Mouse (Mus musculus): ENCODE data around the gene Cdyl2. TPM values are rescaled to one million over a fixed set of nuclear protein-coding genes. Genes with fewer than 3 reads are reported as not detected.

Gene Cdyl2
- polyA plus RNA-seq, 1 experiment from 2014 or later, result 2.6 TPM

DNA sequence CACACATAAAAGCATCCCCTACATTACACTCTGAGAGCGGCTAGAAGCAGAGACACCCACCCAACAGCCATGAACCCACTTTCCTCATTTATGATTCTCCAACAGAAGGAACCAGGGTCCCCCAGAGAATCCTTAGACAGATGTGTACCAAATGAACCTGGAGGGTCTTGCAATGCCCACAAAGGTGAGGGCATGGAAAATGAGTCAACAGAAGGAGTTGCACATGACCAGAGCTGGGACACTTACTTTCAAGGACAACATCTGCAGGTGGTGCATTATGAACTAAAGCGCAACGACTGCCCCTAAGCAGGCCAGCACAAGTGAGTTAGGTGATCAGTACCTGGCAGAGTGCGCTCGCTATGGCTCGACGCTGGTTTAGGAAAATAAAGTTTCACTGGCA is 95.6 kb downstream of the Cdyl2 start:
- WGBS (ENCODE audit: insufficient replicate concordance), result 81% methylated on average over 7 of the region's 7 CpGs
- ATAC-seq (ENCODE audit: low read depth), result no peak
- H3K27ac ChIP-seq, result no peak overlapping the region
- no peak for DNase-seq
- H3K9me3 ChIP-seq (replicated peaks), result no peaks in the 10 kb centered on the region
- H3K9ac ChIP-seq, result no peak overlapping the region
- no peaks in the 10 kb centered on the region for H3K4me1 ChIP-seq (replicated peaks)
- H3K27me3 ChIP-seq, result no peaks in the 10 kb centered on the region
- H3K4me2 ChIP-seq, result no peak overlapping the region
- H3K36me3 ChIP-seq, result no peaks in the 10 kb centered on the region
- no peak overlapping the region for H3K4me3 ChIP-seq (replicated peaks)

DNA sequence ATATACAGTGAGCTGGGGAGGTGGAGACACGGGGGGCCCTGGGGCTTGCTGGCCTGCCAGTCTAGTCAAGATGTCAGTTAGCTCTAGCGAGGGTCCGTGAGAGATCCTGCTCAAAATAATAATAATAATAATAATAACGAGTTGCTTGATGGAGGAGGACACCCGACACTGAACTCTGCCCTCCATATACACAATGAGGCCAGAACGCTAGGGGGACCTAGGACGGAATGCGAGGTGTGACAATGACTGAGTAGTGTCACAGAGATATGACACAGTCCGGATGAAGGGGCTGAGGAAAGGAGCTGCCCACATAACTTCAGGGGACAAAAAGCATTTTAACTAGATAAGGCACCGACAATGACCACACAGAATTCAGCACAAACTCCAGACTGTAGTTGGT is 96.4 kb downstream of the Cdyl2 start:
- H3K27me3 ChIP-seq, result no peaks in the 10 kb centered on the region
- no peaks in the 10 kb centered on the region for H3K36me3 ChIP-seq
- no peak overlapping the region for H3K27ac ChIP-seq
- ATAC-seq (ENCODE audit: low read depth) (no peak), DNase-seq (no peak)
- H3K4me3 ChIP-seq (replicated peaks), result no peak overlapping the region
- H3K4me2 ChIP-seq, result no peak overlapping the region
- H3K9me3 ChIP-seq (replicated peaks), result no peaks in the 10 kb centered on the region
- H3K4me1 ChIP-seq (replicated peaks), result no peaks in the 10 kb centered on the region
- H3K9ac ChIP-seq, result no peak overlapping the region
- WGBS (ENCODE audit: insufficient replicate concordance), result 58% methylated on average over 10 of the region's 10 CpGs

GRCm38 (mm10) chr8:116635972-116636371 is 96.8 kb downstream of the Cdyl2 start:
- Histone ChIP-seq H3K4me1 (replicated peaks) (no peaks in the 10 kb centered on the region), H3K27ac (no peak overlapping the region)
- ATAC-seq (ENCODE audit: low read depth), result no peak

DNA sequence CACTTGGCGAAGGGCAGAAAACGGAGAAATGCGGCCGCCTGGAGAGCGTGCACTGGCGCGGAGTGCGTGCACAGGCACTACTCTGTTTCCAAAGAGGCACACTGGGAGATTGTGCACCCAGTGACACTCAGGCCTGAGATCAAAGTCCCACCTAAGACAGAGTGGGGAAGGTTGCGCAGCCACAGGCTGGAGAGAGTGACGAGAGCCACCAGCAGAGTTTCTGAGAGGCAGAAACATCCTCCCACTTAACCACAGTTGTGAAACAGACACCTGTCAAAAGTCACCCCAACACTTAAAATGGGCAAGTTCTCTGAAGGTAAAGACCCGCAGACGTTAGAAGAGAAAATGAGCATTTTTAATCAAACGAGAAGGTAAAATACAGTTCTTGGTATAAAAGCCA is 97.5 kb downstream of the Cdyl2 start:
- Histone ChIP-seq H3K9me3 (replicated peaks) (0 out of 2 replicates have a peak, but pooled peaks cover 1% of the 10 kb centered on the region), H3K9ac (no peak overlapping the region), H3K36me3 (no peaks in the 10 kb centered on the region), H3K27me3 (no peaks in the 10 kb centered on the region), H3K4me1 (replicated peaks) (peaks cover under 1% of the 10 kb centered on the region; the same call in 1 of the 2 replicates), H3K27ac (no peak overlapping the region), H3K4me3 (replicated peaks) (no peak overlapping the region), H3K4me2 (no peak overlapping the region)
- WGBS (ENCODE audit: insufficient replicate concordance), result 74% methylated on average over 13 of the region's 13 CpGs
- ATAC-seq (ENCODE audit: low read depth), result no peak; the same call in 1 of the 2 replicates
- no peak for DNase-seq

More at GRCm38 (mm10) chr8:116635972-116636371, 96.8 kb downstream of the Cdyl2 start:
- no peak for DNase-seq
- Histone ChIP-seq H3K36me3 (no peaks in the 10 kb centered on the region), H3K9ac (no peak overlapping the region), H3K4me3 (replicated peaks) (no peak overlapping the region), H3K27me3 (no peaks in the 10 kb centered on the region), H3K4me2 (no peak overlapping the region), H3K9me3 (replicated peaks) (no peaks in the 10 kb centered on the region)
- WGBS (ENCODE audit: insufficient replicate concordance), result 57% methylated on average over 8 of the region's 8 CpGs

- H3K36me3 ChIP-seq, result no peaks in the 10 kb centered on the region
- 0 out of 2 replicates have a peak, but pooled peaks cover 4% of the 10 kb centered on the region for H3K9me3 ChIP-seq (replicated peaks)
- no peak overlapping the region for H3K4me3 ChIP-seq (replicated peaks)
- H3K4me1 ChIP-seq (replicated peaks), result peaks cover 4% of the 10 kb centered on the region; the same call in 1 of the 2 replicates
- no peak overlapping the region for H3K9ac ChIP-seq
- 79% methylated on average over 4 of the region's 4 CpGs for WGBS (ENCODE audit: insufficient replicate concordance)
- no peak overlapping the region for H3K4me2 ChIP-seq
- no peak overlapping the region for H3K27ac ChIP-seq
- ATAC-seq (ENCODE audit: low read depth), result no peak
- no peak for DNase-seq
- no peaks in the 10 kb centered on the region for H3K27me3 ChIP-seq
These were observed 98.4 kb downstream of the Cdyl2 start for GRCm38 (mm10) chr8:116634436-116634835.

GRCm38 (mm10) chr8:116633470-116634150 is 99.2 kb downstream of the Cdyl2 start:
- DNase-seq, result no peak
- no peaks in the 10 kb centered on the region for H3K27me3 ChIP-seq
- H3K36me3 ChIP-seq, result no peaks in the 10 kb centered on the region
- no peak overlapping the region for H3K27ac ChIP-seq
- WGBS (ENCODE audit: insufficient replicate concordance), result 56% methylated on average over 10 of the region's 10 CpGs
- 0 out of 2 replicates have a peak, but pooled peaks cover 4% of the 10 kb centered on the region for H3K9me3 ChIP-seq (replicated peaks)
- no peak for ATAC-seq (ENCODE audit: low read depth)
- H3K9ac ChIP-seq, result no peak overlapping the region
- no peak overlapping the region for H3K4me2 ChIP-seq
- H3K4me1 ChIP-seq (replicated peaks), result peaks cover 4% of the 10 kb centered on the region; the same call in 1 of the 2 replicates
- H3K4me3 ChIP-seq (replicated peaks), result no peak overlapping the region

DNA sequence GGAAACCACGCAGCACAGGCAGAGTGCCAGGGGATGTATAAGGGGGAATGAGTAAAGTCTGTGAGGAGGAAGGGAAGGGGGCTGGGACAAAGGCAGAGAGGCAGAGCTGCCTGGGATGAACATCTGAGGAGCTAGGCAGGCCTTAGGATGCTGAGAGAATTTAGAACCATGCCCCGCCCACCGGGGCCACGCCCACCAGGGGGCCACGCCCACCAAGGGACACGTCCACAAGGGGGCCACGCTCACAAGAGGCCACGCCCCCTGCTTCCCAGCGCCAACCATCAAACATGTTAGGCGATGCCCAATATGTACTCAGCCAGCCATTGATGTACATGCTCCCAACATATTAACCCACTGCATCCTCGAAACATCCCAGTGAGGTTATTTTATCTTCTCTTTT is 102.7 kb downstream of the Cdyl2 start:
- 0 out of 2 replicates have a peak, but pooled peaks cover 4% of the 10 kb centered on the region for H3K9me3 ChIP-seq (replicated peaks)
- H3K9ac ChIP-seq, result no peak overlapping the region
- no peak overlapping the region for H3K4me3 ChIP-seq (replicated peaks)
- no peaks in the 10 kb centered on the region for H3K27me3 ChIP-seq
- ATAC-seq (ENCODE audit: low read depth) (no peak), DNase-seq (peak; percentile 9)
- no peaks in the 10 kb centered on the region for H3K36me3 ChIP-seq
- no peak overlapping the region for H3K4me2 ChIP-seq
- 30% methylated on average over 11 of the region's 11 CpGs for WGBS (ENCODE audit: insufficient replicate concordance)
- H3K4me1 ChIP-seq (replicated peaks), result peaks cover 4% of the 10 kb centered on the region; the same call in 1 of the 2 replicates
- no peak overlapping the region for H3K27ac ChIP-seq

DNA sequence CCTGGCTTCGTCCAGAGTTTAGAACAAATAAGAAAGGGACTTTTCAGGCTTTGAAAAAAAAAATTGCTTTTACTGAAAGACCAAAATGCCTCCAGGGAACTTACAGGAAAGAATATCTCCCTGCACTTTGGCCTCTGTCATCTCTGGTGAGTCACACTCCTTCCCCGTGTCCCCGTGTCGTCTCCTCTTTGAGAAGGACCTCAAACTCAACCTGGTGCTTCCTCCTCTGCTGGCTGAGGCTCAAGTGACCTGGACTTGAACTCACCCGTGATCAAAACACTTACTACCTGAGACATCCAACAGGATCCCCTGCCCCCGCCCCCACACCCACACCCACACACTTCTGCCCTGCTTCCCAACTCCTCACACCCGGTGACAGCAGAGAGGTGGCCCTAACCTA is 103.8 kb downstream of the Cdyl2 start:
- H3K9me3 ChIP-seq (replicated peaks), result 0 out of 2 replicates have a peak, but pooled peaks cover 4% of the 10 kb centered on the region
- no peak overlapping the region for H3K9ac ChIP-seq
- no peak overlapping the region for H3K27ac ChIP-seq
- no peak overlapping the region for H3K4me3 ChIP-seq (replicated peaks)
- ATAC-seq (ENCODE audit: low read depth), result no peak
- H3K4me2 ChIP-seq, result no peak overlapping the region
- H3K27me3 ChIP-seq, result no peaks in the 10 kb centered on the region
- peaks cover 4% of the 10 kb centered on the region; the same call in 1 of the 2 replicates for H3K4me1 ChIP-seq (replicated peaks)
- DNase-seq, result no peak
- 53% methylated on average over 7 of the region's 7 CpGs for WGBS (ENCODE audit: insufficient replicate concordance)
- H3K36me3 ChIP-seq, result no peaks in the 10 kb centered on the region

DNA sequence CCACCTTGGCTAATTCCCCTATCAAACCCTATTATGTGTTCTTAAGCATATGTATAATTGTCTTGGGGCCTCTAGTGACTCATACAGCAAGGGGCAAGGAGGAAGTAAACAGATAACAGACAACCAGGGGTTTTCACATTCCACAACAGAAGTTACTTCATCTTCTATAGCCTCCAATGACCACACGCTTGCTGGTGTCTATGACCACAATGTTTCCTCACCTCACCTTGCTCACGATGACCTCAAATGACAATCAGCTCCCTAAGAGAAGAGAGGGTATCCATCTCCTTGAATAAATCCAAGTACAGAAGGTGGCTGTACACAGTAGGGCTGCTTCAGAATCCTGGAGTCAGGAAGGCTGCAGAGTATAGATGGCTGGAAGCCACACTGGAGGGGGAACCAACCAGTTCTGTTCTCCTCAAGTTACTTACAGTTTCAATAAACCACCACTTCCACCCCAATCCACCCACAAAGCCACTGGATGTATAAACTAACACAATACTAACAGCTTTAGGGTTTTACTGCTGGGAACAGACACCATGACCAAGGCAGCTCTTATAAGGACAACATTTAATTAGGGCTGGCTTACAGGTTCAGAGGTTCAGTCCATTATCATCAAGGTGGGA is 104.8 kb downstream of the Cdyl2 start:
- H3K36me3 ChIP-seq, result no peaks in the 10 kb centered on the region

GRCm38 (mm10) chr8:116623591-116623990 is 109.2 kb downstream of the Cdyl2 start:
- WGBS (ENCODE audit: insufficient replicate concordance), result 83% methylated on average over 11 of the region's 11 CpGs
- H3K4me1 ChIP-seq (replicated peaks), result peaks cover 12% of the 10 kb centered on the region
- DNase-seq (no peak), ATAC-seq (ENCODE audit: low read depth) (no peak)
- no peak overlapping the region for H3K9ac ChIP-seq
- no peak overlapping the region for H3K4me3 ChIP-seq (replicated peaks)
- no peak overlapping the region for H3K27ac ChIP-seq
- no peaks in the 10 kb centered on the region for H3K27me3 ChIP-seq
- no peak overlapping the region for H3K4me2 ChIP-seq
- no peaks in the 10 kb centered on the region for H3K36me3 ChIP-seq
- H3K9me3 ChIP-seq (replicated peaks), result no peaks in the 10 kb centered on the region

More for the DNA sequence above, 104.8 kb downstream of the Cdyl2 start:
- Histone ChIP-seq H3K9me3 (replicated peaks) (0 out of 2 replicates have a peak, but pooled peaks cover 4% of the 10 kb centered on the region), H3K4me1 (replicated peaks) (peaks cover 4% of the 10 kb centered on the region; the same call in 1 of the 2 replicates), H3K9ac (no peak overlapping the region), H3K4me2 (no peak overlapping the region), H3K4me3 (replicated peaks) (no peak overlapping the region), H3K27ac (no peak overlapping the region), H3K27me3 (no peaks in the 10 kb centered on the region)
- ATAC-seq (ENCODE audit: low read depth) (no peak), DNase-seq (no peak)
- WGBS (ENCODE audit: insufficient replicate concordance), result 40% methylated on average over 2 of the region's 2 CpGs

GRCm38 (mm10) chr8:116622326-116622725 is 110.5 kb downstream of the Cdyl2 start:
- ATAC-seq (ENCODE audit: low read depth), result peak; percentile 81
- WGBS (ENCODE audit: insufficient replicate concordance), result 40% methylated on average over 9 of the region's 9 CpGs

More at GRCm38 (mm10) chr8:116622326-116622725, 110.5 kb downstream of the Cdyl2 start:
- H3K4me2 ChIP-seq, result no peak overlapping the region
- H3K4me3 ChIP-seq (replicated peaks), result no peak overlapping the region
- no peaks in the 10 kb centered on the region for H3K9me3 ChIP-seq (replicated peaks)
- H3K27me3 ChIP-seq, result no peaks in the 10 kb centered on the region
- no peak overlapping the region for H3K9ac ChIP-seq
- no peak for DNase-seq
- peaks cover 12% of the 10 kb centered on the region for H3K4me1 ChIP-seq (replicated peaks)
- no peaks in the 10 kb centered on the region for H3K36me3 ChIP-seq
- H3K27ac ChIP-seq, result no peak overlapping the region

All from liver, embryonic 13.5 days (tissue).